Mouse (Mus musculus) ES-Bruce4 (cell line): Measurements from ENCODE around the gene Spr. TPM values are rescaled to one million over a fixed set of nuclear protein-coding genes. Genes with fewer than 3 reads are reported as not detected.

Experiments used
- H3K27ac ChIP-seq: 2 replicates; pipeline ENCODE4 v1.5.1; 2012; ENCODE audit warnings: low read length, inconsistent platforms; ENCODE audit not compliant: insufficient read depth
- H3K27me3 ChIP-seq: 2 replicates; pipeline ENCODE4 v1.6.1; 2012; ENCODE audit warnings: mild to moderate bottlenecking, low read length, inconsistent platforms; ENCODE audit not compliant: control insufficient read depth, poor library complexity, insufficient read depth, severe bottlenecking
- H3K36me3 ChIP-seq: 2 replicates; pipeline ENCODE4 v1.6.1; 2012; ENCODE audit warnings: inconsistent platforms, mild to moderate bottlenecking, low read length, moderate library complexity; ENCODE audit not compliant: control insufficient read depth, poor library complexity, insufficient read depth, severe bottlenecking
- H3K4me1 ChIP-seq: one replicate; pipeline ENCODE4 v1.8.1; 2011; ENCODE audit warnings: low read length; ENCODE audit not compliant: control insufficient read depth, insufficient read depth
- H3K4me3 ChIP-seq: 2 replicates; pipeline ENCODE4 v1.5.1; 2011; ENCODE audit warnings: low read depth, mild to moderate bottlenecking, low read length
- H3K9ac ChIP-seq: 2 replicates; pipeline ENCODE4 v1.6.1; 2012; ENCODE audit warnings: low read depth, mild to moderate bottlenecking, inconsistent platforms; ENCODE audit not compliant: poor library complexity, severe bottlenecking
- H3K9me3 ChIP-seq: replicated peaks from 2 replicates; pipeline ENCODE4 v1.6.1; 2012; ENCODE audit warnings: mild to moderate bottlenecking, low read length, inconsistent platforms; ENCODE audit not compliant: control insufficient read depth, poor library complexity, insufficient read depth, severe bottlenecking
- CTCF ChIP-seq: IDR thresholded peaks from one replicate; pipeline ENCODE4 v1.8.1; 2011; ENCODE audit warnings: low read depth, low read length
- EP300 ChIP-seq: IDR thresholded peaks from 2 replicates; pipeline ENCODE4 v1.6.1; 2011; ENCODE audit warnings: low read depth, low read length; ENCODE audit not compliant: insufficient read depth
- POLR2A ChIP-seq: IDR thresholded peaks from one replicate; pipeline ENCODE4 v1.8.1; 2011; ENCODE audit warnings: low read length; ENCODE audit not compliant: insufficient read depth
- polyA plus RNA-seq: library from polyadenylated mRNA; stranded (reverse); fragments of >200 nt; gene quantifications from 2 replicates; pipeline ENCODE4 v1.2.4, GENCODE M21; 2011; ENCODE audit warnings: low read depth; ENCODE audit not compliant: missing spikeins, insufficient read depth, insufficient read length

The Spr gene
- polyA plus RNA-seq = 26.0 and 26.9 TPM in 2 replicates

GRCm38 (mm10) chr6:85137217-85138035, at the start of gene Spr:
Gene Spr (minus strand): TSS chr6:85137766.
- TF ChIP-seq POLR2A (peak; percentile 97), EP300 (0 out of 2 replicates have a peak, but pooled peaks have one; percentile 39), CTCF (peak; percentile 88)
- peak within 1 kb of the TSS; percentile 74 for H3K4me3 ChIP-seq
- H3K36me3 ChIP-seq = no peaks in the 10 kb centered on the region
- H3K4me1 ChIP-seq = no peaks in the 10 kb centered on the region
- peak within 1 kb of the TSS; percentile 62 for H3K27ac ChIP-seq
- H3K9ac ChIP-seq = peak within 1 kb of the TSS; percentile 78
- no peaks in the 10 kb centered on the region for H3K27me3 ChIP-seq
- H3K9me3 ChIP-seq = no peaks in the 10 kb centered on the region

- H3K4me1 ChIP-seq = no peaks in the 10 kb centered on the region
- H3K27ac ChIP-seq = no peak overlapping the region
- no peaks in the 10 kb centered on the region for H3K36me3 ChIP-seq
- peaks cover 31% of the 10 kb centered on the region for H3K27me3 ChIP-seq
- H3K4me3 ChIP-seq = peak overlapping the region; percentile 58
- H3K9ac ChIP-seq = no peak overlapping the region
- no peaks in the 10 kb centered on the region for H3K9me3 ChIP-seq
- TF ChIP-seq EP300 = no peak
- TF ChIP-seq CTCF = no peak
- no peak for TF ChIP-seq POLR2A
These were observed 49.1 kb upstream of the Spr start for GRCm38 (mm10) chr6:85186744-85187059.

GRCm38 (mm10) chr6:85186033-85186743, 48.6 kb upstream of the Spr start:
- Histone ChIP-seq H3K9me3 (no peaks in the 10 kb centered on the region), H3K27ac (no peak overlapping the region), H3K36me3 (no peaks in the 10 kb centered on the region), H3K4me1 (no peaks in the 10 kb centered on the region), H3K27me3 (peaks cover 27% of the 10 kb centered on the region), H3K9ac (no peak overlapping the region), H3K4me3 (peak overlapping the region; percentile 58)
- TF ChIP-seq CTCF (no peak), EP300 (no peak)

GRCm38 (mm10) chr6:85183951-85184350, 46.4 kb upstream of the Spr start:
- Histone ChIP-seq H3K4me3 (no peak overlapping the region), H3K9me3 (no peaks in the 10 kb centered on the region), H3K27me3 (peaks cover 15% of the 10 kb centered on the region), H3K36me3 (no peaks in the 10 kb centered on the region), H3K4me1 (no peaks in the 10 kb centered on the region), H3K9ac (no peak overlapping the region), H3K27ac (no peak overlapping the region)
- no peak for TF ChIP-seq EP300
- TF ChIP-seq POLR2A = no peak
- TF ChIP-seq CTCF = no peak

GRCm38 (mm10) chr6:85180036-85180435, 42.5 kb upstream of the Spr start:
- no peak for TF ChIP-seq EP300
- TF ChIP-seq CTCF = no peak
- TF ChIP-seq POLR2A = no peak
- H3K27ac ChIP-seq = no peak overlapping the region
- no peaks in the 10 kb centered on the region for H3K4me1 ChIP-seq
- H3K9ac ChIP-seq = no peak overlapping the region
- H3K36me3 ChIP-seq = no peaks in the 10 kb centered on the region
- no peaks in the 10 kb centered on the region for H3K9me3 ChIP-seq
- H3K4me3 ChIP-seq = no peak overlapping the region
- H3K27me3 ChIP-seq = peaks cover 4% of the 10 kb centered on the region; the same call in 1 of the 2 replicates

GRCm38 (mm10) chr6:85179569-85179968, 42.0 kb upstream of the Spr start:
- Histone ChIP-seq H3K9me3 (no peaks in the 10 kb centered on the region), H3K27ac (no peak overlapping the region), H3K9ac (no peak overlapping the region), H3K36me3 (no peaks in the 10 kb centered on the region), H3K4me3 (no peak overlapping the region), H3K4me1 (no peaks in the 10 kb centered on the region), H3K27me3 (peaks cover 3% of the 10 kb centered on the region; the same call in 1 of the 2 replicates)
- no peak for TF ChIP-seq POLR2A
- TF ChIP-seq CTCF = peak; percentile 53
